Mouse (Mus musculus) kidney, adult 11 months (tissue): Measurements from ENCODE around the gene Zbed5.
"Not testable (repeated sequence)": the region's sequence is repeated elsewhere in the genome, so short reads cannot be mapped to it uniquely, and the experiment has no call there.

ENCODE experiments used
- DNase-seq: peaks from one replicate; pipeline ENCODE4 v3.0.0; 2022

Gene Zbed5

DNA sequence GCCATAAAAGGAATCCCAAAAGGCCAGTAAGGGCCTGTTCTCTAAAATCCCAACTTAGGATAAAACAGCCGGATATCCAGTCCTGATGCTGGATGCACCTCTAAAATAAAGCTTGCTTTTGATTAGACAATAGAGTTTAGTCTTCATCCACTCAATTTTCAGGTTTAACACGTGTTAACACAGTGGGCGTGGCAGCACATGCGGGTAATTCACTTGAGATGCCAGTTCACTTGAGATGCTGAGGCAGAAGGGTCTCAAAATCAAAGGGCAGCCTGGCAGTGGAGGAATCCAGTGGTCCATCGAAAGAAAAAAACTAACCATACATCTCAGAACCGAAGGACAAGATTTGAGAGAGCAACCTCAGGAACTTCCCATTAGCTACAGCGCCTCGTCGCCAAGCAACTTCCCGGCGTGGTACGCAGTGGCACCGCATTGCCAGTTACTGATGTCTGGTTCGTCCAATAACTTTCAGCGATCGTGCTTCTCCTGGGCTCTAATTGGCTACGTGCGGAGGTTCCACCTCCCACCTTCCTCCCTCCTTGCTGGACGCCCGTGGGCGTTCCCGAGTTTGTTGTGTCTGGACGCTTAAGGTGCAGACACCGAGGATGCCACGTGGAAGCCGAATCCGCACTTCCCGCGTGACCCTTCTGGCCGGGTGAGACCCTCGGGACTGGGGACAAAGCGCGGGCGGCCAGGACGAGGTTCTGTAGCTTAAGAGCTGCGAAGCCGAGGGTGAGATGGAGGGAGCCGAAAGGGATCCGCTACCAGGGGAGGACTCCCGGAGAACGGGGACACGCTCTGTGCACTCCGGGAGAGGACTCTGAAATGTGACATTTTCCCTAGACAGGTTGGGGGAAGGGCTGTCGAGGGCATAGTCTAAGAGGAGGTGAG lies at the start of gene Zbed5:
Zbed5 (plus strand) TSS at position 526 of the 891 bp plus-strand sequence.
- DNase-seq, result peak; percentile 91

- DNase-seq, result peak; percentile 96
These were observed 48.6 kb upstream of the Zbed5 start, which contains the start of gene Sumf2 for GRCm38 (mm10) chr5:129846752-129847557. Gene Sumf2, plus strand, starts transcription at chr5:129846986.

DNA sequence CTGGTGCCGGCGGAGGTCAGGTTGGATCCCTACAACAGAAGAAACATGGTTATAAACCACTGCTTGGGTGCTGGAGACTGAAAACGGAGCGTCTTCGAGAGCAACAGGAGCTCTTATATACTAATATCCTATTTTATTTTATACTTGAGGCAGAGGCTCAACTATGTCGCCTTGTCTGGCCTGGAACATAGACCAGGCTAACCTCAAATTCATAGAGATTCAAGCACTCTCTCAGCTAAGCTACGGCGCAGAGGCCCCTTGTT lies 48.0 kb upstream of the Zbed5 start:
- DNase-seq, result no peak

GRCm38 (mm10) chr5:129855163-129855562 lies 40.4 kb upstream of the Zbed5 start:
- no peak for DNase-seq

DNA sequence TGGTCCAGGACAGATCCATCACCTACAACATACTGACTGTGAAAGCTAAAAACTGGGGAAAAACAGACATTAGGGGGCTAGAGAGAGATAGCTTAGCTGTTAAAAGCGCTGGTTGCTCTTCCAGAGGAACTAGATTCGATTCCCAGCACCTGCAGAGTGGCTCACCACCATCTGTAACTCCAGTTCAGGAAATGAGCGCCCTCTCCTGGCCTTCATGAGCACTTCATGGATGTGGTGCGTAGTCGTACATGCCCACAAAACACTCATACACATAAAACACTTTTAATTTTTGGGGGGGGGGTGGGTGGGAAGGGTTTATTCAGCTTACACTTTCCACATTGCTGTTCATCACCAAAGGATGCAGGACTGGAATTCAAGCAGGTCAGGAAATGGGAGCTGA lies 39.1 kb upstream of the Zbed5 start:
- DNase-seq, result no peak

DNA sequence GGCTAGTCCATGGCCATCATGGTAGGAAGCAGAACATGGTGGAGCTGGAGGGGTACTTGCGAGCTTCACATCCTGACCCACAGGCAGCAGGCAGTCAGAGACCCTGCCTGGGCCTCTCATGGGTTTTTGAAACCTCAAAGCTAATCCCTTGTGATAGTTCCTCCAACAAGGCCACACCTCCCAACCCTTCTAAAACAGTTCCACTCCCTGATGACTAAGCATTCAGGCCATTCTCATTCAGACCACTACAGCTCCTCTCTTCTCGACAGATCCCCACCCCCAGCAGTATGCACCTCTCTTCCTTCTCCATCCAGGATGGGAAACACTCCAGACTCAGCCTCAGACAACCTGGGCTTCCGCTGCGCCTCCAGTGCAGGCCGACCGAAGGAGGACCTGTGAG lies 33.2 kb upstream of the Zbed5 start:
- DNase-seq, result no peak

DNA sequence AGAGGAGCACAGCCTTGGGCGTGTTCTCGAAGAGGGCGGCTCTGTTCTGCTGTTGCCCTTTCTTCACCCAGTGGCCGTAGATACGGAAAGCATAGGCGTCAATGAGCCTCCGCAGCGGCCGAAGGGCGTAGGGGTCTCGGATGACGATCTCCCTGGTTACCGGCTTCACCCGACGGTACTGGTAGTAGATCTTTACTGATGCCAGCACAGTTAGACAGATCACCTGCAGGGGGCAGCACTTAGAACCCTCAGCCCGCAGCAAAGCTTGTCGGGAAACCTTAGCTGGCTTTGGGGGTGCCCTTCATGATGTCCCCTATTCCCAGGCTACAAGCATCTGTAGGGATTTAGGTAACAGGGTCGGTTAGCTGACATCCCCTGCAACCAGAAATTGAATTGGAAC lies 31.1 kb upstream of the Zbed5 start:
- DNase-seq, result peak; percentile 26

GRCm38 (mm10) chr5:129865841-129866240 lies 29.7 kb upstream of the Zbed5 start:
- DNase-seq, result no peak

DNA sequence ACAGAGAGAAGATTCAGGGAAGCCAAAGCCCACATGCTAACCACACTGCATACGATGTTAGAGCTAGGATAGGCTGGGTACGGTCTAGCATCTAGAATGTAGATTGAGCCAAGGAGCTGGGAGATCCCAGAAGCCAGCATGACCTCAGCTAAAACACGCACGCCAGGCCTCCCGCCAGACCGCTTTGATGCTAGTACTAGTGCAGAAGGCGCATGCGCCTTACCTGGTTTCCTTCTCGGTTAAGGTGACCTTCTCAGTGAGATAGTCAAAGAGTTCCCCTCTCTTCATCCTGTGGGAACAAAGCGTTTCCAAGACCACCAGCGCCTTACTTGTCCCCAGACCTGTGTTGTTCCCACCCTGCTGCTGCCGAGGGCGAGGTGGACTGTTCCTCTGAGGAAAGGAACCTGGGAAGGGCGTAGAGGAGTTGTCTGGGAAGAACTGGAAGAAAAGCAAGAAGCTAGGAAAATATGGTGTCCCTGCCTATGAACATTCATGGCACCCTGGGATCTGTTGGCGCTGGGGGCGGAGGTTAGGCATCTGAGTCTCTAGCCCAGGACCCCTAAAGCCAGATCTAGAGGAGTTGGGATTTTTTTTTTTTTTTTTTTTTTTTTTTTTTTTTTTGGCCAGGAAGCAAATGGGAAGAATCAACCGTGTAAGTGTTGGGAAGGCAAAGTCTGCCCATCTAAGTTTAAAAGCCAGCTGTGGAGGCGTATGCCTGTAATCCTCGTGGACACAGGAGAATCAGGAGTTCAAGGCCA lies 26.1 kb upstream of the Zbed5 start:
- no peak for DNase-seq

GRCm38 (mm10) chr5:129871238-129871637 lies 24.3 kb upstream of the Zbed5 start:
- no peak for DNase-seq

- DNase-seq, result no peak
These were observed 21.6 kb upstream of the Zbed5 start for GRCm38 (mm10) chr5:129873942-129874341.

DNA sequence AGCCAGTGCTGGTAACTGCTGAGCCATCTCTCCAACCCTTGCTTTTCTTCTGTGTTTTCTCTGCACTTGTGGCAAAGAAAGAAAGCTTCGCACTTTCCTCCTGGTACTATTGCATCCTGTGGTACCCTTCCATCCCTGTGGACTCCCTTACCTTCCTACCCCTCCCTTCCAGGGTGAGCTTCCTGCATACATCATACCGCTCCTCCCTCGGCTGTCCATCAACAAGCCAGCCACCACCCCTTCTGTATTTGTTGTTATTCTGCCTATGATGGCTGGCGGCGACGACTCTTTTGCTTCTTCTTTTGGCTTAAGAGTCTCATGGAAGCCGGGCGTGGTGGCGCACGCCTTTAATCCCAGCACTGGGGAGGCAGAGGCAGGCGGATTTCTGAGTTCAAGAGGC lies 20.4 kb upstream of the Zbed5 start:
- no peak for DNase-seq

DNA sequence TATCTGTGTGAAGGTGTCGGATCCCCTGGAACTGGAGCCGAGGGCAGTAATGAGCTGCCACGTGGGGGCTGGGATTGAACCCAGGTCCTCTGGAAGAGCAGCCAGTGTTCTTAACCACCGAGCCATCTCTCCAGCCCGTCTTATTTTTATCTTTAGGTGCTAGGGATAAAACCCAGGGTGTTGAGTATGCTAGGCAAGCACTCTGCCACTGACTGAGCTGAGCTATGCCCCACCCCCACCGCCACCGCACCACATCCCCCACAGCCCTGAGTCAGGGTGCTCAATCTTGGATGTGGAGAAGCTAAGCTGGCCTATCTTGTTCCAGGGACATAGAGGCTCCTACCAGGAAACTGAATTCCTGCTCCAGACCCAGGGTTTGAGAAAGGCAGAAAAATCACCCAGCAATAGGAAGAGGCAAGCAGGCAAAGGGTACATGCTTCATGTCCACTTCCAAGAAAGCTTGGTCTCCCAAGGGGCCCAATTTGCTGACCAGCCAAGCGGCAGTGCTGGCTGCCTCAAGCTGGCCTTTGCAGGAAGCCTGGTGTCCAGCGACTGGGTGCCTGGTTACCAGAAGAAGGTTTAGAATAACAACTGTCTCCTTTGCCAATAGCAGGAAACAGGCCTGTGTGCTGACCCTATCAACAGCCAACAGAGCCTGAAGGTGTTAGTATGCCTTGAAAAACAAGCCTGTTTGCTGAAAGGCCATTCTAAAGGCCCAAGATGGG lies 17.6 kb upstream of the Zbed5 start:
- DNase-seq, result peak; percentile 37

DNA sequence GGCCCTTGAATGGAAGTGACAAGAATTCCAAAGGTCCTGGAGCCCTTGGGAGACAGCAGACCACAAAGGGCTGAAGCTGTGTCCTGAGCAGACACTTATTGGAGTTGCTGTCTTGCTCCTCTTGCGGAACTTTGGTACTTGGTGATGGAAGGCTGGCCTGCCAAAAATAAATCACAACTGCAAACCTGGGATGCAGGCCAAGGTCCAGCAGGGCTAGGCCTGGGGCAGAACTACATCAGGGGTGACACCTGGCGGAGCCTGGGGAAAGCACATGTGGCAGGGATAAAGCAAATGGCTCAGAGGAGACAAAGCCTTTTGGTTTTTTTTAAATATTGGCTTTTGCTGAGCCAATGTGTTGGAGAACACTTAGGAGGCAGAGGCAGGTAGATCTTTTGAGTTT lies 16.6 kb upstream of the Zbed5 start:
- peak; percentile 82 for DNase-seq

DNA sequence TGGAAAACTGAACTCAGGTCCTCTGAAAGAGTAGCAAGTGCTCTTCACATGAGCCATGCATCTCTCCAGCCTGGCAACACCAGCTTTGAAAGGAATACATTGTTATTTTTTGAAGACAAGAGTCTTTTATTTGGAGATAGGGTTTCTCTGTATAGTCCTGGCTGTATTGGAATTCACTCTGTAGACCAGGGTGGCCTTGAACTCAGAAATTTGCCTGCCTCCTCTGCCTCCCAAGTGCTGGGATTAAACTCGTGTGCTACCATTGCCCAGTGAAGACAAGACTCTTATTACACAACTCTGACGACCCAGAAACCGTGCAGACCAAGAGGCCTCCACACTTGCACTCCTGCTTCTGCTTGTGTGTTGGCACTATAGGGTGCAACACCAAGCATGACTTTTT lies 15.6 kb upstream of the Zbed5 start:
- DNase-seq, result no peak

- peak; percentile 16 for DNase-seq
These were observed 9.3 kb upstream of the Zbed5 start for GRCm38 (mm10) chr5:129886271-129886670.

DNA sequence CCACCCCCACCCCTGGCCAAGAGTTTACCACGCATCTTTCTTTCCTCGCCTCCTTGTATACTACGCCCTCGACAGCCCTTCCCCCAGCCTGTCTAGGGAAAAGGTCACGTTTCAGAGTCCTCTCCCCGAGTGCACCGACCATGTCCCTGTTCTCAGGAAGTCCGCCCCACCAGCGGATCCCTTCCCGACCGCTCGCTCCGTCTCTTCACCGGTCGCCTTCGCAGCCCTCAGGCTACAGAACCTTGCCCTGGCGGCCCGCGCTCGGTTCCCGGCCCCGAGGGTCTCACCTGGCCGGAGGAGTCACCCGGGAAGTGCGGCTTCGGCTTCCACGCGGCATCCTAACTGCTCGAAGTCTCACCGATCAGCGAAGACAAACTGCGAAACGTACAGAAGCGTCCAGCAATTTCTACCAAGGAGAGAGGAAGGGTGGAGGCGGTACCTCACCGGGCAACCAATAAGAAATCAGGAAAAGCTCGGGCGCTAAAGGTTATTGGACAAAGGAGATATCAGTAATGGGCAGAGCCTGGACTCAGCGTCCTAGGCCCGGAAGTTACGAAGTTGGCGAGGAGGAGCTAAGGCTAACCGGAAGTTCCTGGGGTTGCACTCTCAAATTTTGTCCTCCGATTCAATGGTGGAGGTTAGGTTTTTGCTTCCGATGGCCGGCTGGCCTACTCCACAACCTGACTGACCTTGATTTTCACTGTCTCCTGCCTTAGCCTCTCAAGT lies 8.4 kb upstream of the Zbed5 start, which contains the start of gene Chchd2:
Chchd2 (minus strand) TSS at position 560 of the 726 bp plus-strand sequence.
- peak; percentile 97 for DNase-seq

GRCm38 (mm10) chr5:129890390-129890789 lies 5.1 kb upstream of the Zbed5 start:
- not testable (repeated sequence) for DNase-seq

DNA sequence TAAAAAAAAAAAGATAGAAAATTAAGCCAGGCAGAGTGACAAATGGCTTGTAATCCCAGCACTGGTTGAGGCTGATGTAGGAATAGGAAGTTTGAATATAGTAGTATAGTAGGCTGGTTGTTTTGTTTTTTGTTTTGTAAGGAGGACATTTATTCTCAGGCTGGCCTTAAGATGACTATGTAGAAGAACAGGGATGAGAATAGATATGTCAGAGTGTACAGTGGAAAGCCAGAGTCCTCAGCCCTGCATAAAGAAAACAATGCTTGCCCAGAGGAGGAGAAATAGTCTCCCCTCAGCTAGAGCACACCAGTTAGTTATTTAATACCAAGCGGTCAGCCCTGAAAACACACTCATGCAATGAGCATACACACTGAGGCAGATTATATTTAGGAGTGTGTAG lies 2.9 kb downstream of the Zbed5 start, which contains the start of gene Phkg1:
Phkg1 (minus strand) TSS at position 101 of the 400 bp plus-strand sequence.
- no peak for DNase-seq

DNA sequence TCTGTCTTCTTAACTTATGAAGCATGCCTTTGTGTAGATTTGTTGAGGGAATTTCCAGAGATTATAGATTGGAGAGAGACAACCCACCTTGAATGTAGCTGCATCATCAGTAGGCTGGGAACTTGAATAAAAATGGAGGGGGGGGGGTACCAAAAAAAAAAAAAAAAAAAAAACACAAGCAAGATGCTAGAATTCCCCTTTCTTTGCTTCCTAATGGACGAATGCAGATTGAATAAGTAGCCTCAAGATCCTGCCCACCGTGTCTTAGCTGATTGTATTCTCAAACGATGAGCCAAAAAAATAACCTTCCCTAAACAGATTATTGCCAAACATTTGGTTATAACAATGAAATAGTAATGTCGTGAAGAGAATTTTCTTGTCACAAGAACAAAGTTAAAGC lies 12.3 kb downstream of the Zbed5 start:
- DNase-seq, result no peak

DNA sequence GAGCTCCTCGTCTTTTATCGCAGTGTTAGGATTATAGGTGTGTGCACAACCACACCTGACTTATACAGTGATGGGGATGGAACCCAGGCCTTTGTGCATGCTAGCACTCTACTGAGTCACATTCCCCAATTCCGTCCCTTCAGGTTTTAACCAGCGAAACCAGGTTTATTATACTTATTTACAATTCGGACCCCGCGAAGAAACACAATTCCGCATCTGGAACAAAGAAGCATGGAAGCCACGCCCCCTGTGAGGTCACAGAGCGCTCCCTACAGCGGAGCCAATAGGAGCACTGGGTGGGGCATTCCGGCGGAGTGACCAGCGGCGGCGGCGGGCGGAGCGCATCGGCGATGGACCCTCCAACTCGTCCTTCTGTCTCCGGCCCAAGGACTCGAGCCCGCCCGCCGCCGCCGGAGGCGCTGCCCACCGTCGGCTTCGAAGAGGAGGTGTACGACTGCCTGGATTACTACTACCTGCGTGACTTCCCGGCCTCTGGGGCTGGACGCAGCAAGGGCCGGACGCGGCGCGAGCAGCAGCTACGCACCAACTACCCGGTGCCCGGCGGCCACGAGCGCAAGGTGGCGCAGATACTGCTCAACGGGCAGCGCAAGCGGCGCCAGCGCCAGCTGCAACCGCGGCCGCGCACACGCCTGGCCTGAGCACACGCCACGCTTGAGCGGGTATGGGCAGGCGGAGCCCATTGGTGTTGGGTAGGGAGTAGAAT lies 12.9 kb downstream of the Zbed5 start, which contains the start of gene Nupr1l:
Nupr1l (plus strand) TSS at position 299 of the 724 bp plus-strand sequence.
- peak; percentile 88 for DNase-seq
